Mouse (Mus musculus) induced T-regulatory cell, adult 2 months (primary cell): ENCODE data around the gene Mmp12.
"Not testable (repeated sequence)": the region's sequence is repeated elsewhere in the genome, so short reads cannot be mapped to it uniquely, and the experiment has no call there.

Source experiments
- DNase-seq: peaks from one replicate; pipeline ENCODE4 v3.0.0-alpha.2; 2012; ENCODE audit warnings: low read depth

Gene Mmp12

DNA sequence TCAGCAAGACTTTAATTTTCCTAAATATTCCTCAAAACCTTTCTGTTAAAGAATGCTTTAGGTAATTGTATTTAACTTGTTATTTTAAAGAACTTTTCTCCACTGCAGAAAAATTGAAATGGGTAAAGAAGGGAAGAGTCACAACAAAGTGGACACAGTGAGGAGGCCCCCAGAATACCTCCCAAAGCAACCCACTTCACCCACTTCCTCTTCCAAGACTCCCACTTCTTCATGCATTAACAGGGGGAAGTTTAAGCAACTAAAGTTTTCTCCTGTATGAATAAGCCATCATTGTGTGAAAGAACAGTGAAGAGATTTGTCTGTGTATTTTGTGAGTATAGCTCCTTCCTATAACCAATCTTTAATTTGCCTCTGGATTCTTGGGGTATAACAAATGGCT, at the start of gene Mmp12:
TSS of gene Mmp12 (plus strand) at position 275 of the 400 bp plus-strand sequence.
- no peak for DNase-seq

DNA sequence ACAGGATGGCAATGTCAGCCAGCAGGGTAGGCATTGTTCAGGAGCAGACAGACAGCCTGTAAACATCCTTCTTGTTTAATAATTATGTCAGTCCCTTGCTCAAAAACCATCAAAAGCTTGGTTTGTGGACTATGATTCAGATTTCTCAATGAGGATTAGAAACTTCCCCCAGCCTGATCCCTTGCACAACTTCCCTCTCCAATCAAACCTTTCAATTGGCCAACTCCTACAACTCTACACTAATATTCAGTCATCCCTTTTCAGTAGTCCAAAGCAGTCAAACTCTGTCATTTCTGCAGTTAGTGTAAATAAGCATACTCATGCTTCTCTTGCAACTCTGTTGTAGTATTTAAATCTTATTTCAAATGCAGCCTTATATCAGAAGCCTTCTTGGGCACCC, 12.3 kb upstream of the Mmp12 start:
- DNase-seq, result no peak

DNA sequence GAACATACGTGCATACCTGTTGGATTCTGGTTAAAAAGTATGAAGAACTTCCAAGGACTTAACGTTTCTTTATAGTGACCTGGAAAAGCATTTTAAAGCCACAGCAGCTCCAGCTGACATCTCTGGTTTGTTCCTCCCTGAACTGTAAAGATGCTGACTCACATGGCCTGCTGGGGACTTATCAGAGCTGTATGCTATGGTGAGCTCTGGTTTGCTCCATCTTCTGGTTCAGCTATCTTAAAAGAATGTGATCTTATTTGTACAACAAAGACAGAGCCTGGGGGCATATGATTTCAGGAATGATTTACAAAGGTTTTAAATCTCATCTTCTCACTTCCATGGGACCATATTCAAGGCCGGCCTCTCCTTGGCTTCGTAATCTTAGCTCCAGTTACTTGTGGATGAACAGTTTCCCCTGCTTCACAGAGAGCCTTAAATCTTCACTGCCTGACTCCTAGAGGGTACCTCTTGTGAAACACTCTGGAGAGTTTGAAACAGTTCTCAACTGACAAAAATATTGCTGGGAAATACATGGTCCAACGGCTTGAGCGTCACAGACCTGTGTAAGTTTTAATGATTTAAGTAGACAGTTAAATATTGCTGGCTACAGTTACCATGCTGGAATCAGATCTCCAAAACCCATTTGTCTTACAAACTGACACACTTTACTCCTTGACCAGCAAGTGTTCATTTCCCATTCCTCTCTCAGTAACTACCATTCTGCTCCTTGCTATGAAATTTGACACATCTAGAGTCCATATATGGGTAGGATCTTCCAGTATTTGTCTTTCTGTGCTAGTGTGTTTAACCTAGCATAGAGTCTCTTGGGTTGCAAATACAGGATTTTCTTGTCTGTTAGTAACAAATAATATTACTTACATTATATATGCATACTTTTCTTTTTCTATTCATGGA, 8.2 kb upstream of the Mmp12 start:
- no peak for DNase-seq

DNA sequence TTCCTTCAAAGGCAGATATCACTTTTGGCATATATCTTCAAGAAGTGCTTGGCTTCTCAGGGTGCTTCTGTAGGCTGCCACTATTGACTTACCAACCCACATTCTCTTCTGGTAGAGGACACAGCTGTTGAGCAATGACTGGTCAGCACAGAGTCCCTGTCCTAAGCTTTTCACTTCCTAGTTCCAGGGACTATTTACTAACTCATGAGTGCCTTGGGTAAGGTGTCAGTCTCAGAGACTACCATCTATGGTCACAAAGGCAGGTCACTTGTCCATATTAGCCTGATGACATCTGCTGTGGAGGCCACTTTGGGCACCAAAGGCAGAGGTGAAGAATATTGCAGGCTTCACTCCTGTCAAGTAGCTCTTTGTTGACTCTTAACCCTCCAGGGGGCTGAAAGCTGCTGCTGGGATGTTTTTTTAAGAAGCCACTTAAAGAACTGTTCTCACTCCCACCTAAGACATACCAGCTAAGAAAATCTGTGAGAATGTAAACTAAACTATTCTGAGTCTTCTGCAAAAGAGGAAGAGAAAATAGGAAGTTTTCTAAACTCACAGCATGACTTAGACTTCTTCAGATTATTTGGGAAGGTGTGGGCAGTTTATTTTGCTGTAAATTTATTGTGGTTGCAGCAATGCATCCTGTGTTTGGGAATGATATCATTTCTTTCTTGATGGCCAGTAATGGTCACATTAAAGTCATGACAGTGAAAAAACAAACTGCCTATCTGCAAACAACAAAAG, 7.3 kb upstream of the Mmp12 start:
- no peak for DNase-seq

DNA sequence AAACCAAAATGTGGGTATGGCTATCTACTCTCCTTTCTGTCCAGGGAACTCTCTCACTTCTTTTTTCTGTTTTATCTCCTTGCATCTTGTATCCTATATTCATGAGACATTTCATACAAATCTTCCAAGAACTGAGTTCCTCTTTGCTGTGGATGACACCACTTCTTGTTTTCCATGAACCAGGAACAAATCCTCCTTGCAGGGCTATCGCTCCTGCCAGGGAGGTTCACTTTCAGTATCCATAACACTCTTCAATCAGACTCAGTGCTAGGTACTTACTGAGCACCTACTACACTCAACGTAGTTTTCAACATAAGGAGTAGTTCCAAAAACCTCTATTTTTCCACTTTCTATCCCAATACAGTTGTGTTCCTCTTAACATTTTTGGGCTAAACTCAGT, 1.3 kb downstream of the Mmp12 start:
- no peak for DNase-seq

GRCm38 (mm10) chr9:7354535-7354934, 10.4 kb downstream of the Mmp12 start:
- DNase-seq, result no peak

DNA sequence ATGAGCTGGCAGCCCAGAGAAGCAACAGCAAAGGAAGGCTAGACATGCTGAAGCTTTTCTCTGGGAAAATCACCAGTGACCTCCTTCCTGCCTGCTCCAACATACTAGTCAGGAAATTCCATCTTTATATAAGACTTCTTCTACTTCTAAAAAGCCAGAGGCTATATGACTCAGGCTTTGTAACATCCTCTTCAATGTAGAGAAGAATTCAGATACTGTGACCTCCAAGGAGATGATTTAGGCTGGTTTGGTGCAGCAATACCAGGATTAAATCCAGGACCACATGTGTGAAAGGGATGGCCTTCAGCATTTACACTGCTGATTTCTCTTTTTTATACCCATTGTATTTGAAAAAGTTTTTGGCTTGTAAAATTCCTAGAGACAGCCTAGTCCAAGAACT, 43.8 kb downstream of the Mmp12 start, which contains the start of gene Mmp1b:
TSS of gene Mmp1b (minus strand) at position 101 of the 400 bp plus-strand sequence.
- DNase-seq, result no peak

DNA sequence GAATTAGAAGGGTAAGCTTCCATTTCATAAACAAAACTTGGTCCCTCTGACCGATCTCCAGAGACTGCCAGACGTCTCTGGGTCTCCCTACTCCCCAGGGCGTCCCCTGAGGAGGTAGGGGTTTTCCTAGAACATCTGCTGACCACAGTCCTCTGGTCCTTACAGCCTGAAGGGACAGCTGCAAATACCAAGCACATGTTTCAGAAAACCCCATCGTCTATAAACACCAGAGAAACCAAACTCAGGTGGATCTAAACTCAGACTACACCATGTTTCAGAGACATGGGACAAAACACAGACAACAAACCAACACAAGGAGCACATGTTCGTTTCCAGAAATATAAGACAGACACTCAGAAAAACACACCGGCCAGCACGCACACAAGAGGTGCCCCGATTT, 52.4 kb downstream of the Mmp12 start:
- not testable (repeated sequence) for DNase-seq
